Mouse (Mus musculus): ENCODE measurements at regions not wholly inside any gene's neighbourhood (a gene's known extent, or its start where the extent isn't known, plus 50 kb on each side); places are given as distances from the start of the nearest gene placed in this dataset.

GRCm38 (mm10) chr10:30000836-30001235 lies 199.5 kb downstream of the Cenpw start:
- TF ChIP-seq POLR2A (IDR thresholded peaks at IDR 0.05; ENCODE audit: low read depth, low read length), result no peak
- TF ChIP-seq CTCF (conservative IDR thresholded peaks at IDR 0.05; ENCODE audit: insufficient read depth, insufficient read length, low read depth, low read length), result no peak

Measured in kidney, adult 2 months (tissue).